Mouse (Mus musculus): ENCODE measurements around the gene Dph1.
"Not testable (repeated sequence)": the region's sequence is repeated elsewhere in the genome, so short reads cannot be mapped to it uniquely, and the experiment has no call there.

Dph1 gene

GRCm38 (mm10) chr11:75201721-75202120 is 10.7 kb upstream of the Dph1 start:
- DNase-seq, result no peak

- no peak for DNase-seq
Measured at GRCm38 (mm10) chr11:75200935-75201334, 9.9 kb upstream of the Dph1 start.

GRCm38 (mm10) chr11:75199951-75200350 is 8.9 kb upstream of the Dph1 start:
- DNase-seq, result no peak

- DNase-seq, result no peak
Measured at GRCm38 (mm10) chr11:75198792-75199191, 7.8 kb upstream of the Dph1 start.

- peak; percentile 41 to 53 for DNase-seq
Measured at GRCm38 (mm10) chr11:75197956-75198355, 6.9 kb upstream of the Dph1 start.

- DNase-seq, result no peak
Measured at GRCm38 (mm10) chr11:75196131-75196530, 5.1 kb upstream of the Dph1 start.

GRCm38 (mm10) chr11:75194850-75195461 is 3.9 kb upstream of the Dph1 start:
- DNase-seq, result peak; percentile 66 to 70

GRCm38 (mm10) chr11:75194121-75194849 is 3.2 kb upstream of the Dph1 start:
- DNase-seq, result peak; percentile 38 to 49

GRCm38 (mm10) chr11:75193256-75194071 is 2.4 kb upstream of the Dph1 start, which contains the start of gene Rtn4rl1:
Rtn4rl1 (plus strand) TSS chr11:75193783.
- peak; percentile 56 to 59 for DNase-seq

GRCm38 (mm10) chr11:75192336-75193214 is 1.5 kb upstream of the Dph1 start:
- peak; percentile 78 to 83 for DNase-seq

GRCm38 (mm10) chr11:75191841-75192240 is 800 bp upstream of the Dph1 start:
- no peak for DNase-seq

GRCm38 (mm10) chr11:75190371-75190724 is 693 bp downstream of the Dph1 start:
- peak; percentile 86 to 87 for DNase-seq

- DNase-seq, result peak in 1 of 2 experiments; percentile 14
Measured at GRCm38 (mm10) chr11:75189713-75190370, 1.2 kb downstream of the Dph1 start.

GRCm38 (mm10) chr11:75184986-75185385 is 6.1 kb downstream of the Dph1 start:
- DNase-seq, result peak; percentile 64 to 75

- DNase-seq, result no peak
Measured at GRCm38 (mm10) chr11:75184573-75184972, 6.5 kb downstream of the Dph1 start.

GRCm38 (mm10) chr11:75183917-75184570 is 7.0 kb downstream of the Dph1 start:
- no peak for DNase-seq

- DNase-seq, result peak; percentile 95
Measured at GRCm38 (mm10) chr11:75178672-75179208, 12.3 kb downstream of the Dph1 start, which contains the start of gene Ovca2. Ovca2 (minus strand) TSS chr11:75178835.

GRCm38 (mm10) chr11:75178011-75178410 is 13.0 kb downstream of the Dph1 start:
- no peak for DNase-seq

- DNase-seq, result not testable (repeated sequence)
Measured at GRCm38 (mm10) chr11:75174574-75174973, 16.5 kb downstream of the Dph1 start.

- no peak for DNase-seq
Measured at GRCm38 (mm10) chr11:75173799-75174165, 17.3 kb downstream of the Dph1 start.

Measured in B cell, adult 2 months (primary cell).